22 mouse cellular contexts compared by ENCODE assay signal in genomic region chr13:43720496-43720895, GRCm38 (mm10).
DNase-seq lines count a peak whose midpoint lies in the region; ATAC-seq lines count a peak whose summit lies in the region.
"Had no signal": no experiment of that assay in that cellular context is flagged by ENCODE, and none has a peak within 500 bp of the region (broad histone marks: within the 10 kb centered on the region; RNA-seq: fewer than 3 reads in every experiment).

No protein-coding gene starts in this region.

- no peaks in the 10 kb centered on the region for H3K4me1 ChIP-seq in forebrain, embryonic 14.5 days (ENCODE audit: control insufficient read depth, insufficient read depth, low read length)
- H3K4me1 ChIP-seq in forebrain, embryonic 16.5 days (replicated peaks; ENCODE audit: control insufficient read depth, insufficient read depth, low read length), result 0 out of 2 replicates have a peak, but pooled peaks cover 3% of the 10 kb centered on the region
- H3K4me1 ChIP-seq: forebrain, embryonic 12.5 days; hindbrain, embryonic 12.5 days; hindbrain, embryonic 15.5 days had no signal

- intact Hi-C loops in heart, postnatal 14 days (cut with DNase I), result no loop called here

- H3K27ac ChIP-seq in forebrain, embryonic 14.5 days (ENCODE audit: low read depth, low read length), result no peak overlapping the region
- H3K27ac ChIP-seq in forebrain, embryonic 16.5 days (ENCODE audit: low read length), result no peak overlapping the region; the same call in 1 of the 2 replicates
- H3K27ac ChIP-seq: forebrain, embryonic 12.5 days; heart, embryonic 13.5 days; hindbrain, embryonic 12.5 days; hindbrain, embryonic 15.5 days had no signal

- 66% methylated on average over 8 of the region's 8 CpGs for WGBS in forebrain, embryonic 14.5 days
- 51% methylated on average over 8 of the region's 8 CpGs for WGBS in forebrain, embryonic 16.5 days

- no peaks in the 10 kb centered on the region for H3K27me3 ChIP-seq in forebrain, embryonic 14.5 days (replicated peaks; ENCODE audit: control insufficient read depth, insufficient read depth, low read length)
- H3K27me3 ChIP-seq in forebrain, embryonic 16.5 days (replicated peaks; ENCODE audit: control insufficient read depth, insufficient read depth, low read length), result no peaks in the 10 kb centered on the region
- H3K27me3 ChIP-seq: CH12.LX; heart, embryonic 13.5 days; hindbrain, embryonic 12.5 days; hindbrain, embryonic 15.5 days; Patski had no signal

- no peak for ATAC-seq in forebrain, embryonic 14.5 days
- no peak for ATAC-seq in forebrain, embryonic 16.5 days
- ATAC-seq: intestine, postnatal 0 days; Patski had no signal

- no peak overlapping the region for H3K9ac ChIP-seq in forebrain, embryonic 14.5 days (ENCODE audit: low read length)
- H3K9ac ChIP-seq in forebrain, embryonic 16.5 days (replicated peaks; ENCODE audit: low read depth, low read length), result no peak overlapping the region
- H3K9ac ChIP-seq: forebrain, embryonic 12.5 days; heart, embryonic 13.5 days; hindbrain, embryonic 12.5 days; hindbrain, embryonic 15.5 days had no signal

- H3K9me3 ChIP-seq in forebrain, embryonic 14.5 days (replicated peaks; ENCODE audit: control insufficient read depth, low read length), result no peaks in the 10 kb centered on the region
- H3K9me3 ChIP-seq in forebrain, embryonic 16.5 days (ENCODE audit: control insufficient read depth, low read length), result no peaks in the 10 kb centered on the region
- H3K9me3 ChIP-seq: forebrain, embryonic 12.5 days; G1E; heart, embryonic 13.5 days; hindbrain, embryonic 12.5 days; hindbrain, embryonic 15.5 days had no signal

- no peak overlapping the region for H3K4me2 ChIP-seq in forebrain, embryonic 14.5 days (ENCODE audit: low read length)
- no peak overlapping the region for H3K4me2 ChIP-seq in forebrain, embryonic 16.5 days (ENCODE audit: low read length)
- H3K4me2 ChIP-seq: forebrain, embryonic 12.5 days; heart, embryonic 13.5 days; hindbrain, embryonic 12.5 days; hindbrain, embryonic 15.5 days had no signal

- peak; percentile 45 for DNase-seq in forebrain, embryonic 14.5 days (ENCODE audit: low spot score)
- peak; percentile 88 for DNase-seq in heart, adult 11 months
- no peak for DNase-seq in heart, postnatal 14 days
- DNase-seq in retina, postnatal 1 day, result peak; percentile 53
- no peak for DNase-seq in retina, embryonic 14.5 days (ENCODE audit: low spot score)
- DNase-seq in thymus, postnatal 14 days, result no peak
- DNase-seq: adrenal gland, postnatal 10 days; adrenal gland, postnatal 36 days; B cell, adult 2 months; cerebellum, adult 11 months; cerebellum, adult 8-10 months; gastrocnemius, postnatal 10 days; gastrocnemius, postnatal 36 days had no signal

- H3K4me3 ChIP-seq in forebrain, embryonic 14.5 days (ENCODE audit: low read depth, low read length), result no peak overlapping the region
- no peak overlapping the region for H3K4me3 ChIP-seq in forebrain, embryonic 16.5 days (replicated peaks; ENCODE audit: low read length)
- H3K4me3 ChIP-seq: forebrain, embryonic 12.5 days; heart, embryonic 13.5 days; hindbrain, embryonic 12.5 days; hindbrain, embryonic 15.5 days had no signal

- no peaks in the 10 kb centered on the region for H3K36me3 ChIP-seq in forebrain, embryonic 14.5 days (ENCODE audit: control insufficient read depth, insufficient read depth, low read length)
- no peaks in the 10 kb centered on the region for H3K36me3 ChIP-seq in forebrain, embryonic 16.5 days (ENCODE audit: control insufficient read depth, insufficient read depth)
- H3K36me3 ChIP-seq: forebrain, embryonic 12.5 days; G1E; heart, embryonic 13.5 days; hindbrain, embryonic 12.5 days; hindbrain, embryonic 15.5 days had no signal

Comparison
In these comparisons a context has a peak if more than half of its experiments do, and no peak if none do; other contexts are left out.
1. DNase-seq: peak in forebrain, embryonic 14.5 days (single experiment), heart, adult 11 months (single experiment) and retina, postnatal 1 day (single experiment); none in heart, postnatal 14 days (0 of 2), retina, embryonic 14.5 days (single experiment) and thymus, postnatal 14 days (single experiment).